Mouse (Mus musculus) frontal cortex, adult 2 months (tissue): Measurements from ENCODE around the gene Slc7a15. TPM values are rescaled to one million over a fixed set of nuclear protein-coding genes. Genes with fewer than 3 reads are reported as not detected.

ENCODE experiments used
- DNase-seq, 2 experiments: peaks; one replicate each; pipeline ENCODE4 v3.0.0; 2022; ENCODE audit warnings: low spot score in 1 of 2; ENCODE audit errors: extremely low spot score in 1 of 2
- polyA plus RNA-seq: library from polyadenylated mRNA; depleted of rRNA; stranded (reverse); fragments of >200 nt; gene quantifications from 2 replicates; pipeline ENCODE4 v1.2.3, GENCODE M21; 2012

Gene Slc7a15
- polyA plus RNA-seq, 1 experiment = not detected

GRCm38 (mm10) chr12:8510317-8510988, 88.4 kb downstream of the Slc7a15 start:
- no peak for DNase-seq

- DNase-seq = no peak
Observed at GRCm38 (mm10) chr12:8509693-8510092, 89.2 kb downstream of the Slc7a15 start.

GRCm38 (mm10) chr12:8506954-8507707, 91.7 kb downstream of the Slc7a15 start:
- DNase-seq = no peak

GRCm38 (mm10) chr12:8504131-8504530, 94.7 kb downstream of the Slc7a15 start:
- DNase-seq = no peak

GRCm38 (mm10) chr12:8502546-8502945, 96.3 kb downstream of the Slc7a15 start:
- peak in 1 of 2 experiments; percentile 89 for DNase-seq

GRCm38 (mm10) chr12:8501571-8502305, 97.1 kb downstream of the Slc7a15 start:
- DNase-seq = no peak

GRCm38 (mm10) chr12:8500597-8501570, 98.0 kb downstream of the Slc7a15 start:
- no peak for DNase-seq

GRCm38 (mm10) chr12:8499871-8500596, 98.8 kb downstream of the Slc7a15 start, which contains the start of gene Rhob:
Gene Rhob, minus strand, starts transcription at chr12:8500009.
- DNase-seq = peak; percentile 99

- peak; percentile 47 to 57 for DNase-seq
Observed at GRCm38 (mm10) chr12:8499001-8499870, 99.6 kb downstream of the Slc7a15 start.

- DNase-seq = no peak
Observed at GRCm38 (mm10) chr12:8498591-8499000, 100.3 kb downstream of the Slc7a15 start.

GRCm38 (mm10) chr12:8498148-8498571, 100.7 kb downstream of the Slc7a15 start:
- no peak for DNase-seq

GRCm38 (mm10) chr12:8497314-8497706, 101.6 kb downstream of the Slc7a15 start:
- DNase-seq = no peak

- no peak for DNase-seq
Observed at GRCm38 (mm10) chr12:8496679-8497313, 102.1 kb downstream of the Slc7a15 start.

GRCm38 (mm10) chr12:8495881-8496678, 102.8 kb downstream of the Slc7a15 start:
- peak in 1 of 2 experiments; percentile 48 for DNase-seq

- DNase-seq = no peak
Observed at GRCm38 (mm10) chr12:8494675-8495074, 104.2 kb downstream of the Slc7a15 start.

GRCm38 (mm10) chr12:8493386-8493785, 105.5 kb downstream of the Slc7a15 start:
- DNase-seq = no peak

GRCm38 (mm10) chr12:8489098-8489497, 109.8 kb downstream of the Slc7a15 start:
- no peak for DNase-seq
